Mouse (Mus musculus): ENCODE measurements around the gene Gzmk. TPM values are rescaled to one million over a fixed set of nuclear protein-coding genes. Genes with fewer than 3 reads are reported as not detected.
"Not testable (repeated sequence)": the region's sequence is repeated elsewhere in the genome, so short reads cannot be mapped to it uniquely, and the experiment has no call there.

Gzmk gene
- not detected for total RNA-seq (2021)
- long read RNA-seq, experiment 1, result 0 reads
- long read RNA-seq, experiment 2, result 0 reads

DNA sequence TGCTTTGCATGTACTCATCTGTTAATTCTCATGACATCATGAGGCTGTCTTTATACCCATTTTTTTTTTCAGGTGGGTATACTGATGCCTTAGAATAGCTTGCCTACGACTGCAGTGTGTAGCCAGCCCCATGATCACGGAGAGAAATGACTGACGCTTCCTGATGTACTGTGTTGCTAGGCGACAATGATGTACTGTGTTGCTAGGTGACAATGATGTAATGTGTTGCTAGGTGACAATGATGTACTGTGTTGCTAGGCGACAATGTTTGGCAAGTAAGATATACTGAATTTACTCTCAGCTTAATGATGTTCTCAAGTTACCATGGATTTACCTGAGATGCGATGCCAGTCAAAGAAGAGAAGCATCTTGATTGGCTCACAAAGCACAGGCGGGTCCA, at the start of gene Gzmk:
Gene Gzmk (minus strand): TSS at position 98 of the 400 bp plus-strand sequence.
- no peak for DNase-seq

DNA sequence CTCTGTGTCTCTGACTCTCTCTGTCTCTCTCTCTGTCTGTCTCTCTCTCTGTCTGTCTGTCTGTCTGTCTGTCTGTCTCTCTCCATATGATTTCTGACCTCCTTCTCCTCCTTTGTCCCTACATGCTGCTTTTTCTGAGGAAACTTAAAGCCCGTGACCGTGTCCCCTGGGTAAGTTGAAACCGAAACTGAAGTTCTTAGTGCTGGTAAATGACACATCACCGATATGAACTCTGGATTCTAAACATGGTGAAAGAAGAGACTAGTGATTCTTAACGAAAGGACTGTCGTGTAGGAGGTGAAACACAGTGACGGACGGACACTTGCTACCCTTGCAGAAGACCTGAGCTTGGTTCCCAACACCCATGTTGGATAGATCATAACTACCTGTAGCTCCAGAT, 45.5 kb upstream of the Gzmk start:
- no peak for DNase-seq

DNA sequence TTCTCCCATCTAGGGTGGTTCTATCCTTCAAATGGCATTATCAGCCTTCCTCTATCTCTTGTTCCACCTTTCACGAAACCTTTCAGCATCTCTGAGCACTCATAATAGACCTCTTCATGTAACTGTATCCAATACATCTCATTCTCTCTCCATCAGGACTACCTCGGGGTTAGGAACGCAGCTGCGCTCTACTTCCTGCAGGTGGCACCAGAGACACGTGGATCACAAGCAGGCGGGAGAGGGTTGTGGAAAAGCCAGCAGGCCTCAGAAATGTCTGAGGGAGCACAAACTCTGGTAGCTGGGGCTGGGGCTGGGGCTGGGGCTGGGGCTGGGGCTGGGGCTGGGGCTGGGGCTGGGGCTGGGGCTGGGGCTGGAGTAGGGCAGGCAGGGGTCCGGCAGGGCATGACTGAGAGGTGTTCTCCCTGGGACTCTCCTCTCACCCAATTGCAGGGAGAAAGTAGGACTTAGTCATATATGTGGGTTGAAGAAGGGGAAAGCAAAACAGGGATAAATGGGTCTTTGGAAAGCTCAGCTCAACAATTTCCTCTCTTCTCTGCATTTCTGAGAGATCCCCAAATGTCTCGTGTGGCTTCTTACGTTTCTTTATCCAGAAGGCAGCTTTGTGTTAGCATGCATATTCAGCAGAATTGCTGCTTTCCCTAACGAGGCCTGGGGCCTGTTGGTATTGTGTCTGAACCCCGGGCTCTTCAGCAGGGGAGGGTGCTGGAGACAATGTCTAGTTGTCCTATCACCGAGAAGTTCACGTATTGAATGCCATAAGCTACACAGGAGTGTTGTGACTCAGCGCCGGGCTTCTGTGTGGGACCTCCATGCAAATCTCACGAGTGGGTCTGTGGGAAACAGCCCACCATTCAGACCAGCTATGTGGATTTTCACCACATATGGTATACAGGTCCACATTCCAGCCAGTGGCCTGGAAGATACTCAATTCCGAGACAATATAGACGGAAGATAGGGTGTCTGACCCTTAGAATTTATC, 44.4 kb upstream of the Gzmk start:
- peak; percentile 77 to 80 for DNase-seq

DNA sequence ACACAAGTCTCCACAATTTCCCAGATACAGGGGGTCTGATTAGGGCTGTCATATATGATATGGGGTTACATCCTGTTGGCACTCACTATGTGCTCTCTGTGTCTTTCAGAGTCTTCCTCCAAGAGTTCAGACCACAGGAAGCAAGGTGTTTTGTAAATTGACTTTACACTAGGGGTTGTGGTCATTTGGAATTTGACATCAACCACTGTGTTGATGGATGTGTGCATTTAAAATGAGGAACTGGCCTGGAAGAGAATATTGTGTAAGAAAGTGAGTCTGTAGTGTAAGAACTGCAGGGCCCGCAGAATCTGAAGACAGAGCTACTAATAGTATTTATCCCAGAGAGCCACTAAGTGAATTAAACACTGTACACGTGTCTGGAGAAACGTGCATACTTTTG, 41.5 kb upstream of the Gzmk start:
- DNase-seq, result no peak

DNA sequence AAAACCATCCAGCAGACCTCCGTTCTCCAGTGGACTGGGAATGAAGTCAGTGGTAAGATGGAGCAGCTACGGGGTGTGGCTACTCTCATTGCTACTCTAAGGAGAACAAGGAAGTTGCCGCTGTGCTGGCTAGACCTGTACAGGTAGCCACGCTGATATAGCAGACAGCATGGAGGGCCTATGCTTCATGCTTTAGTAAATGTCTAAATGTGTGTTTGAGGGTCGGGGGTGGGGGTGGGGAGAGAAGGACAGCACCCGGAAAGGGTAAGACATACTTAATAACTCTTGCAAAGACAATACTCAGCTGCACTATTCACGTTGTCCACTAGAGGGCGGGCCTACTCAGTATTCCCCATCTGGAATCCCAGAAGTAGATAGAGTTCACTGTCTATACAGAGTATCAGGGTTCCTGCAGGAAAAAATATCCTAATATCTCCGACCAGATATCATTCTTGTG, 40.8 kb upstream of the Gzmk start:
- peak; percentile 73 for DNase-seq

DNA sequence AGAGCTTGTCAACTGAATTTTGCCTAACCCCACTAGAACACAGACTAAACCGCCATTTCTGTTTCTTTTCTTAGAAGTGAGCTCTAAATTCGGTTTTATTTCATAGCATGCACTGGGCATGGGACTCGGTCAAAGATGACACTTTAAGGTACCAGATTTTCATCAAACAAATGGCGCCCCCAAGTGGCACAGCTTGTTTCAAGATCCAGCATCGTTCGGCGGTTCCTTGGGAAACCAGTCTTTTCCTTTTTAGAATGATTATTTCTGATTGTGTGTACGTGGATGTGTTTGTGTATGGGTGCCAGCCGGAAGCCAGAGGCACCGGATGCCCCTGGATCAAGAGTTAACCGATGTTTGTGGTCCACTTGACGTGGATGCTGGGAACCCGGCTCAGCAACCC, 39.5 kb upstream of the Gzmk start:
- DNase-seq, result peak; percentile 32 to 67

DNA sequence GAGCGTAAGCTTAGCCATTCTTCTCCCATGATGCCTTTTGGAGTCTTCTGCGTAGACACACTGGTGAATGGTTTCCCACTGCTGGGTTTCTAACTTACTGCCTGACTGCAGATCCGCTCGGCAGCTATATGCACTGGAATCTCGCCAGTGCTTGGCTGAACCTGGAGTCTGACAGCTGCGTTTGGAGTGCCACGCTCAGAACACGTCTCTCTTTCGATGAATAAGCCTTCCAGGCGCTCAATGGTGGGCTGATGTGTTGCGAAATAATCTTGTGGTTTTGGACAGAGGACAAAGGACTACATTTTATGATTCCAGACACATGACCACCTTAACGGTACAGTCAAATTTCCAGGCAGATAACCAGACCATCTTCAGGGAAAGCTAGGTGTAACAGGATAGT, 37.1 kb upstream of the Gzmk start:
- no peak for DNase-seq

DNA sequence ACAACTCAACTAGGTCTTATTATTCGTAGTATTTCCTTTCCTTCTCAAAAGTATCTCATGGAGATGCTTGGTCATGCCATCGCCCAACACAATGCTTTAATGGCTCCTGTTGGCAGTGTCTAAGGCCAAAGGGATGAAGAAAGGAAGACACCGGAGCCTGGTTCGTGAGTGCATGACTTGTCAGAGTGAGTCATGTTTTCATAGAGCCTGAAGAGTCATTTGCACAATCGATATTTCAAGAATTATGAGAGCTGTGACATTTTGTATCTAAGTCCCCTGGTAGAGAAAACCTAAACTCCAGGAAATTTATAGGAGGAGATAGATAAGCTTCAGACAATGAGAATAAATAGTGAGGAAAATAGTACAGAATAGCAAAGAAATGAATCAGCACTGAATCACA, 33.5 kb upstream of the Gzmk start:
- peak in 1 of 2 experiments; percentile 2 for DNase-seq

DNA sequence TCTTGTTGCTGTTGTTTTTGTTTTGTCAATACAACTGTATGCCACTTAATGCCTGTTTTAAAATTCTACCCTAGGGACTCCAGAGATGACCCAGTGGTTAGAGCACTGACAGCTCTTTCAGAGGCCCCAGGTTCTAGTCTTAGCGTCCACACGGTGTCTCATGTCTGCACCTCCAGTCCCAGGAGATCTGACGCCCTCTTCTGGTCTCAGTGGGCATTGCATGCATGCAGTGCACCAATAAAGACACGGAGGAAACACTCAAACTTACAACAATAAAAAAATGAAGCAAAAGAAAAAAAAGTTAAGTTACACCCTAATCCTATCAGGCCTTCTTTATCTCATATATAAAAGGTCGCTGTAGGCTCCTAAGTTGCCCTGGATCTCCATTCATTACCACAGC, 31.5 kb upstream of the Gzmk start:
- peak; percentile 6 to 14 for DNase-seq

DNA sequence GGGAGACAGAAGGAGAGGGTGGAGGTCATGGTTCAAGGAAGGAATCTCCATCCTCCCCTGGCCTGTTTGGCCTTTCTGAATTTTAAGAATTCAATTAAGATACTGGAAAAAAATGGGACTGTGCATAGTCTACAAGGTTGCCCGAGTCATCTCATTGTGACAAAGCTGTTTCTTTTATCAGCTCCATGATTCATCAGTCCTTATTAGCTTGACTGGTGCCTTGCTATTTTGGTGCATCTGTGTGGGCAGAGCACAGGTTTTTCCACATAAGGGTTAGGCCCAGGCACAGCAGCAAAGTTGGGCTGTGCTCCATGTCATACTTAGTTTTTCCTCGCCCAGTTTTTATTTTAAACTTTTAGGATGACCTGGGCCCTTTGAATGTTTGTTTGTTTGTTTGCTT, 31.1 kb upstream of the Gzmk start:
- no peak for DNase-seq

DNA sequence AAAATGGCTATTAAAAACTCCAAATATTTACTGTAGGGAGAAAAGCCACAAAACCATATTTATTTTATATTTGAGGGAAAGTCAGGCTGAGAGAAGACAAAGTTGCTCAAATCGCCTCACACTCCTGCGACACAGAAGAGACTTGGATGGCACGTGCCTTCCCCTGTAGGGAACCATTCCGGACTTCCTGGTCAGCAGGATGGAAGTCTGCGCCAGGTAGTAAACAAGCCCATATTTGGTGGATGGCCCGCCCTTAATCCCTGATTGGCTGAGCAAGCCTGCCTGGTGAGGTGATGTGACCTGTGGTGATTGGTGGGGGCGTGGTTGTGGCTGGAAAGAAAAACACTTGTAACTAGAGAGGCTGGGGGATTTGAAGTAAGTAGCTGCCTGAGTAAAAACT, 26.9 kb upstream of the Gzmk start:
- not testable (repeated sequence) for DNase-seq

DNA sequence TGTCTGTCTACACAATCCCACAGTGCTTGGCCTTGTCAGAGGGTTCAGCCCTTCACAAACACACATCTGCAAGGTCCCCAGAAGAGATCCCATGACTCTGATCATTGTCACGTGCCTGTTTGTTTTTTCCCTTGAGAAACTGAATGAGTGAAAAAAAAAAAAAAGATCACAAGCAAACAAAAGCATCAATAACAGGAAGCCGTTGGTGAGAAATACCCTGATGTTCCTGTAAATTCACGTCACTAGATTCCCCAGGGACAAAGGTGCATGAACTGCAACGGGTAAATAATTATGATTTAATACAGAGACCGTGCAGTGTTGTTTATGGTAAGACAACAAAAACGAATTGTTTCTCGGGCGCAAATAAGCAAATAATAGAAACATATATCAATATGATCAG, 19.3 kb upstream of the Gzmk start:
- no peak for DNase-seq

DNA sequence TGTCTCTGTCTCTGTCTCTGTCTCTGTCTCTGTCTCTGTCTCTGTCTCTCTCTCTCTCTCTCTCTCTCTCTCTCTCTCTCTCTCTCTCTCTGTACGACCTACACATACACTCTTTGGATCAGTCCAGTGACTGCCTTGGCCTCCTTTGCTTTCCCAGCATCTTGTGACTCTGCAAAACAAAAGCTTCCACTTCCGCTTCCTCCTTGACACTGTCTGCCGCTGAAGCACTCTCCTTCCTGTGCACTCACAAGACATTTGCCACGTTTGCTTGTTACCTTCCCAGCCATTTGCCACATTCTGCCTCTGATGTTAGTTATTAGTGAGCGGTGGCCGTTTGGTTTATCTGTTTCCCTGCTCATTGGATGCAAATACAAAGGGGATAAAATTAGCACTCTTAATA, 16.4 kb upstream of the Gzmk start:
- no peak for DNase-seq

DNA sequence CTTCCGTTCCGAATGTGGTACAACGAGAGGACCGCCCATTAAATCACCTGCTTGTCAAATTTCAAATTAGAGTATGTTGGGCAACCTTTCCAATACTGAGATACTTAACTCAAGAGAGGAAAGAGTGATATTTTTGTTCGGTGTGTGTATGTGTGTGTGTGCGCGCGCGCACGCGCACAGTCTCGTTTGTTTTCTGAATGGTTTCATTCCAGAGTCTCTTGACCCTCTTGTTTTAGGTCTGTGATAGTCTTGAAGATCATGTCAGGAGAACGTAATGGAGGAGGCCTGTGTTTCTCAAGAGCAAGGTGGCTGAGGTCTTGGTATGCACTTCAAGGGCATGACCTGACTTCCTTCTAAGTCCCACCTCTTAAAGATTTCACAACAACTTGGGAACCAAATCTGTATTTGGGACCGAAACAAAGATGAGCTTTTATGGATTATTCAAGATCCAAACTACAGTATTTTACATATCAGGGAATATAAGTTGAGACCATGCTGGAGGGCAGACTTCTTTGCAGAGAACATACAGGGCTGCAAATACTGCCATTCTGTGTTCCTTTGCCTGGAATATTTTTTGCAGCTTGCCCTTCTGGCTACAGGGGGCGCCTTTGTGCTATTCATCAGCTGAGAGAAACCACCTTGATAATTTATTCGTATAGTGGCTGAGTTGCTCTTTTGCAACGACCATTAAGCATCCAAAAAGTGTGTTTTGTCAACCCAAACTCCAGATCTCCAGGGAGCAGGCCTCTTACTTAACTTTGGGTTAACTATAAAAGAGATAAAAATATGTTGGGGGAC, 2.2 kb upstream of the Gzmk start:
- peak in 1 of 2 experiments; percentile 6 for DNase-seq

DNA sequence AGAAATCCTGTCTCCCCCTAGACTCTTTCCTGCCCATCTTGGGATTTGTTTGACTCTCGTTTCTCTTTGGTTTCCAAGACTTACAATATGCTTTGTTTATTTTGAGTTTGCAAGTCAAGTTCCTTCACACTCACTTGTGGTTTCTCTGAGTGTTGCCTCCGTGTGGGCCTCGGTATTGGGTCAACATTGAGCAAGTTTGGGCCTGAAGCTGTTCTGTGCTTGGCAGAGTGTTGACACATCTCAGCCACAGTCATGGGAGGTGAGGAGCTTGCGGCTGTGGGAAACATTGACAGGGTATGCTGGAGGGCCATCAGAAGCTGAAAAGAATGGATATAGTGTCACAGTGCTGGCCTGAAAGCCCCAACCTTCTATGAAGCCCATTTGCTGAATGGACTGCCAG, 1.4 kb upstream of the Gzmk start:
- no peak for DNase-seq

DNA sequence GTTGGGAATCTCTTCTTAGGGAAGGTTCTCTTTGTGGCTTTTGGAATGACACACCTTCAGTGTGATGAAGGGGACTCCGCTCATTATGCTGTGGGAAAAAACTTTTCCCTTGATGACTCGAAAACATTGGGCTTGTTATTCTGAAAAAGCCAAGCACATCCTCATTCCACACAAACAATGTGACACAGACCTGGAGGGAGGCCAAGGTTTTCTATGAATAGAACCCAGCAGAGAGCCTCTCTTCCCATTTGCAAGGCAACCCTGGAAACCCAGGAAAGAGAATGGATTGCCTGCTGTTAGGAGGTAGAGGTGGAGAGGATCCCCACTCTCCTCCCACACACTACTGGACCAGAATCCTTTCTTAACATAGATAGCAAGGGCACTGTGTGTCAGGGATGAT, 1.6 kb downstream of the Gzmk start:
- peak; percentile 67 to 80 for DNase-seq

DNA sequence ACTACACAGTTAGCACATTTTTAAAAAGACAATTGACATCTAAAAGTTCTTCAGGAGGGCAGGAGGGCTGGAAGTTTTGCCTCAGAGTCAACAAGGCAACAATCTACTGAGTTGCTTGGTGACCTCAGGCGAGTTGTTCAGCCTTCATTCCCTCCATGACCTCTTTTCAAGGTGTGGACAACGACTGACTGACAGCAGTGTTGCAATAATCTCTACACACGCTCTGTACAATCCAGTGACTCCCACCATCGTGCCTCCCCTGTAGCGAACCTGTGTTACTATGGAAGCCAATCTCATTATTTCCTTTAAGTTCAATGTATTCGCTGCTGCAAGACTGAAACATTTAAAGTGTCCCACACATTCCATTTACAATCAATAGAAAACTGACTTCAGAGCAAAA, 3.9 kb downstream of the Gzmk start:
- DNase-seq, result no peak

DNA sequence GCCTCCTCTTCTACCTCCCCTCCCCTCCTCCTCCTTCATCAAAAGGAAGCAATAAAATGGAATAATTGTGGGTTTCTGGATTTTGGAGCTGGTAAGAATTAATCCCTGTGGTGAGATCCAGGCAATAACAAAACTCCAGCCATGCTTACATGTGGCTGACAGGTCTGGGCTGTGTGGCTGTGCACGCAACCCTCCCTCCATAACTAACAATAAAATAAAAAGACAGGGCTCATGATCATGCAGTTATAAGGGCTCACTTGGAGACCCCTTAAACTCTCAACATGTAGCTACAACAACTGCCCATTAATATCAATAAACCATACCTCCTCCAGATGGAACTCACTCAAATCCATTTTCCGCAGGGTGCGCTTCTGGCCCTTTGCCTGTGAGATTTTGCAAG, 11.8 kb downstream of the Gzmk start:
- DNase-seq, result no peak

DNA sequence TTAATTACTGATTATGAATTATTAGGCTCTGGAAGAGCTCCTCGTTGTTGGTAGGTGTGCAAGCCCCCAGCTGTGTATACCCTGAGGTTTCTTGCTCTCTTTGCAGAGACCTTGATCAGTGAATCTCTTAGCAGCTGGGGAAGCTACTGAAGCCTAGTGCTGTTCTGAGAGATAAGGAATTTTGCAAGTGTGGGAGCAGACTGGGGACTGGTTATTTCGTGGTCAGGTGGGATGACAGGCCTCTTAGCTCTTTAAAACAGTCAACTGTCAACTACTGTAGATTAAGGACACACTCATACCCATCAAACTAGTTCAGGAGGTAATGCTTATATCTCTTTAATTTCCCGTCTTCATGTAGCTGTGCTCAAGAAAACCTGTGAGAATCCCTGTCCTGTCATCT, 13.3 kb downstream of the Gzmk start:
- no peak for DNase-seq

DNA sequence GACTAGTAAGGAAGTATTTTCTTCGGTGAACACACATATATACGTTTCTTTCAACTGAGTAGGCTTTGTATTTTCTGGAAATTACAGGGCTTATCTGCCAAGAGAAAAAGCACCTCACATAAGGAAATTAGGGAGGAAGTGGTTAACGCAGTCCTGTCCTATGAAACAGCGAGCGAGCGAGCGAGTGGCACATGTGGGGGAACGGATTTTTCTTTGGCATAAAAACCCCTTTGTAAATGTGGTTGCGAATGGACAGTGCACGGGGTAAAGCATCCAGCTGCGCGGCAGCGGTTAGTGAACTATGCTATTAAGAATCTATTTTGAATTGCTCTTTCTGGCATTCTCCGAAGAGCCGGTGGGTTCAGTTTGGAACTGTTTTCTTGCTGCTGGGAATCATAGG, 14.4 kb downstream of the Gzmk start:
- DNase-seq, result no peak

DNA sequence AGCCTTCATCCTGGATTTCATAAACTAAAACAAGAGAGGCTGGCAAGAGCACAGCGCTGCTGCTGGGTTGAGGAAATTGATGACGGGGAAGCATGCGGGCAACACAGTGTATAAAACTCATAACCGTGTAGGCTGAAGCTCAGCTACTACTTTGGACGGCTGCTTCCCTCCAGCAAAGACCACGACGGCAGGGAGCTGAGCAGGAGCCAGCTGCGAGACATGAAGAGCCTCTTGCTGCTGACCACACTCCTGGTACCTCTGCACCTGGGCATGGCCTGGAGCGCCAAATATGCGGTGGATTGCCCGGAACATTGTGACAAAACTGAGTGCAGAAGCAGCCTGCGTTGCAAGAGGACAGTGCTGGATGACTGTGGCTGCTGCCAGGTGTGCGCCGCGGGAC, 16.1 kb downstream of the Gzmk start, which contains the start of gene Esm1:
Gene Esm1 (plus strand): TSS at position 36 of the 400 bp plus-strand sequence.
- DNase-seq, result no peak

DNA sequence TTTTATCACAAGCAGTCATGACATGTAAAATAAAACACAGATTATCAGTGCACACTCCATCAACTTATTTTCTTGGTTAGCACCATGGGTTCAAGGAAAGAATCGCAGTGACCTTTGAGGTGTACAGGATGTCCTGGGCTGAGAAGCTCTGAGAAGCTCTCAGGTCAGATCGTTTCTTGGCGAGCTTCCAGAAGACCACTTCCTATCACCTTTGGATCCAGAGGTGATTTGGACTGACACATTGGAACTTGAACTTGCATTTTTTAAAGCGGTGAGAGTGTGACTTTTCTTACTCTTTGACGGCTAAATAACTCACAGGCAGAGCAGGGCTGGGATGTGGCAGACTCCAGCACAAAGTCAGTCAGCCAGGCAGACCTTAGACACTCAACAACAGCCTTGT, 20.4 kb downstream of the Gzmk start:
- no peak for DNase-seq

DNA sequence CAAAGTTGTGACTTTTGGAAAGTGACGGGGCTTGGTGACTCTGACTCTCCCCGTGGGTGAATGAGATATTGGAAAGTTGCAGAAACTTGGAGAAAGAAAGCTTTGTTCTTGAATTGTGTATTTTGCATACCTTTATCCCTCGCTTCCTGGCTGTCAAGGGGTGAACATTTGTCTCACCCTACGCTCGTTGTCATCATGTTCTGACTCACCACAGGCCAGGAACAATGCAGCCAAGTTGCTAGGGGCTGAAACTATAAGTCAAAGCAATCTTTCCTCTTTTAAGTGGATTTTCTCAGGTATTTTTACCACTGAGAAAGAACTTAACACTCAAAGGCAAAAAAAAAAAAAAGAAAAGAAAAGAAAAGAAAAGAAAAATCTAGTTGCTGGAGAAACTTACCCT, 22.6 kb downstream of the Gzmk start:
- no peak for DNase-seq

Data from adrenal gland, postnatal 36 days (tissue).